Mouse (Mus musculus) testis, adult 2 months (tissue): ENCODE measurements around the gene Adamtsl4.

Experiments used
- CTCF ChIP-seq: fragments of 200-500 bp; IDR thresholded peaks from 2 replicates; pipeline ENCODE4 v1.5.1; 2012; ENCODE audit warnings: low read depth, mild to moderate bottlenecking, inconsistent platforms, low read length, moderate library complexity; ENCODE audit not compliant: control insufficient read depth, insufficient read depth, insufficient replicate concordance
- POLR2A ChIP-seq: fragments of 200-500 bp; IDR thresholded peaks from 2 replicates; pipeline ENCODE4 v1.6.1; 2012; ENCODE audit warnings: low read depth, mild to moderate bottlenecking, inconsistent platforms, low read length, moderate library complexity; ENCODE audit not compliant: control insufficient read depth

DNA sequence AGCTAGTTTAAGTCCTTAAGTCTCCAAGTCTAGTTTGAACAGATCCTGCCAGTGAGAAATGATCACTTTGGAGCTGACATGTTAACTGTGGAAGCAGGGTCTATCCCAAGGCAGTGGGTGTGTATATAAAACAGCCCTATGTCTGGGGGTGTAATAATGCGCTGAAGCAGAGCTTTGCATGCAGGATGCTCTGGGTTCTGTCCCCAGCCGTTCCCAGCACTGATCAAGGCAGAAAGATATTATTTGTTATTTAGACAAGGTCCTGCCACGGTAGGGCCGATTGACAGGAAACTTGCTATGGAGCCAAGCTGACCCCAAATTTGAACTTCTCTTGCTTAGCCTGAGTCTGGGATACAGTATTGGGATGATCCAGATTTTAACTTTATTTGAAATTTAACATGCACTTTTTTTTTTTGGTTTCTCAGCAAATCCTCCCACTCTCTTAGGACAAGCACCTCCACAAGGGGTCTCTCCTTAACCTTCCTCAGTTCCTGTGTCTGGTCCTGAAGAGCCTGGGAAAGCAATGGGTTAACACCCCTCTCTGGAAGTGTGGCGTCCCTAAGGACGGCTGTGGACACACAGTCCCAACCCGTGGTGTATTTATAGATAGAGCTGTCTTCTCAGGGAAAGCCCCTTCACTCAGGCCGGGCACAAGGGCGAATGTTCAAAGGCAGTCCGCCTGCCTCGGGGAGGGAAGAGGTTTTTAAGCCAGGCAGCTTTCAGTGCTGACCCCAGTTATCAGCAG lies 1.6 kb upstream of the Adamtsl4 start:
- TF ChIP-seq POLR2A: no peak
- no peak for TF ChIP-seq CTCF
